Mouse (Mus musculus): ENCODE results near the gene Dnaja2. TPM values are rescaled to one million over a fixed set of nuclear protein-coding genes. Genes with fewer than 3 reads are reported as not detected.
A peak's percentile ranks its signal among the peaks of the same experiment; 100 is the strongest.

Dnaja2 gene
- polyA plus RNA-seq, 1 experiment from 2014 or later: 181 TPM

GRCm38 (mm10) chr8:85593324-85593723 is 38.2 kb upstream of the Dnaja2 start:
- Histone ChIP-seq H3K9ac (ENCODE audit: low read length) (no peak overlapping the region), H3K4me3 (ENCODE audit: low read length) (no peak overlapping the region), H3K4me1 (ENCODE audit: control insufficient read depth, insufficient read depth, low read length) (peaks cover 5% of the 10 kb centered on the region), H3K27ac (ENCODE audit: low read length) (no peak overlapping the region), H3K36me3 (ENCODE audit: control insufficient read depth, insufficient read depth) (no peaks in the 10 kb centered on the region), H3K27me3 (ENCODE audit: control insufficient read depth, insufficient read depth, low read length) (no peaks in the 10 kb centered on the region), H3K4me2 (ENCODE audit: low read depth, low read length) (no peak overlapping the region), H3K9me3 (replicated peaks; ENCODE audit: control insufficient read depth, low read length) (no peaks in the 10 kb centered on the region)
- no peak for ATAC-seq (replicated peaks; ENCODE audit: extremely low read depth, insufficient read depth, low FRiP score)
- 68% methylated on average over 3 of the region's 3 CpGs for WGBS

- WGBS: 63% methylated on average over 1 of the region's 1 CpGs
- no peak overlapping the region for H3K27ac ChIP-seq (ENCODE audit: low read length)
Observed at GRCm38 (mm10) chr8:85591532-85591931, 36.4 kb upstream of the Dnaja2 start.

DNA sequence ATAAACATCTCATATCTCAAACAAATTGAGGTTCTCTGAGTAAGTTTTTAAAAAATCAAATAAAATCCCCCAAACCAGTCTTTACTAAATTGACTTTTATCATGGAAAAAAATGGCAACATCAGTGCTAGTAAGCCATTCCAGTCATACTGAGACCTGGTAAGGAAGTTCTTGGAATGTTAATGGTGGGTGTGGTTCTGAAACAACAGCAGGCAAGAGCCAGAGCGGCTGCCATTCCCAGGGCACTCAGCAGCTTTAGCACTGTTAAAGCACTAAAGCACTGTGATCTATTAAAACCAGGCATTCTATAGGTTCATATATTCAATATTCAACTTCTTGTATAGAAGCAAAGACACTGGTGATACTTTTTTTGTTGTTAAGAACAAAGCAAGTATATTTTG is 35.1 kb upstream of the Dnaja2 start:
- no peak for ATAC-seq (replicated peaks; ENCODE audit: extremely low read depth, insufficient read depth, low FRiP score)
- H3K4me2 ChIP-seq (ENCODE audit: low read depth, low read length): no peak overlapping the region
- H3K9ac ChIP-seq (ENCODE audit: low read length): no peak overlapping the region
- H3K36me3 ChIP-seq (ENCODE audit: control insufficient read depth, insufficient read depth): no peaks in the 10 kb centered on the region
- H3K4me1 ChIP-seq (ENCODE audit: control insufficient read depth, insufficient read depth, low read length): peaks cover 3% of the 10 kb centered on the region
- 68% methylated on average over 1 of the region's 1 CpGs for whole genome bisulfite sequencing
- no peaks in the 10 kb centered on the region for H3K27me3 ChIP-seq (ENCODE audit: control insufficient read depth, insufficient read depth, low read length)
- H3K9me3 ChIP-seq (replicated peaks; ENCODE audit: control insufficient read depth, low read length): no peaks in the 10 kb centered on the region
- no peak overlapping the region for H3K27ac ChIP-seq (ENCODE audit: low read length)
- H3K4me3 ChIP-seq (ENCODE audit: low read length): no peak overlapping the region

More at GRCm38 (mm10) chr8:85591532-85591931, 36.4 kb upstream of the Dnaja2 start:
- H3K27me3 ChIP-seq (ENCODE audit: control insufficient read depth, insufficient read depth, low read length): no peaks in the 10 kb centered on the region
- no peak for ATAC-seq (replicated peaks; ENCODE audit: extremely low read depth, insufficient read depth, low FRiP score)
- no peak overlapping the region for H3K4me3 ChIP-seq (ENCODE audit: low read length)
- no peaks in the 10 kb centered on the region for H3K36me3 ChIP-seq (ENCODE audit: control insufficient read depth, insufficient read depth)
- peaks cover 5% of the 10 kb centered on the region for H3K4me1 ChIP-seq (ENCODE audit: control insufficient read depth, insufficient read depth, low read length)
- H3K4me2 ChIP-seq (ENCODE audit: low read depth, low read length): no peak overlapping the region
- H3K9ac ChIP-seq (ENCODE audit: low read length): no peak overlapping the region
- H3K9me3 ChIP-seq (replicated peaks; ENCODE audit: control insufficient read depth, low read length): no peaks in the 10 kb centered on the region

GRCm38 (mm10) chr8:85588596-85588995 is 33.5 kb upstream of the Dnaja2 start:
- Histone ChIP-seq H3K4me3 (ENCODE audit: low read length) (no peak overlapping the region), H3K9me3 (replicated peaks; ENCODE audit: control insufficient read depth, low read length) (no peaks in the 10 kb centered on the region), H3K27me3 (ENCODE audit: control insufficient read depth, insufficient read depth, low read length) (no peaks in the 10 kb centered on the region), H3K36me3 (ENCODE audit: control insufficient read depth, insufficient read depth) (no peaks in the 10 kb centered on the region), H3K4me1 (ENCODE audit: control insufficient read depth, insufficient read depth, low read length) (peaks cover 3% of the 10 kb centered on the region; the same call in 1 of the 2 replicates), H3K4me2 (ENCODE audit: low read depth, low read length) (peak overlapping the region; percentile 28), H3K9ac (ENCODE audit: low read length) (no peak overlapping the region), H3K27ac (ENCODE audit: low read length) (peak overlapping the region; percentile 74)
- peak; percentile 70 for ATAC-seq (replicated peaks; ENCODE audit: extremely low read depth, insufficient read depth, low FRiP score)
- 48% methylated on average over 2 of the region's 2 CpGs for WGBS

DNA sequence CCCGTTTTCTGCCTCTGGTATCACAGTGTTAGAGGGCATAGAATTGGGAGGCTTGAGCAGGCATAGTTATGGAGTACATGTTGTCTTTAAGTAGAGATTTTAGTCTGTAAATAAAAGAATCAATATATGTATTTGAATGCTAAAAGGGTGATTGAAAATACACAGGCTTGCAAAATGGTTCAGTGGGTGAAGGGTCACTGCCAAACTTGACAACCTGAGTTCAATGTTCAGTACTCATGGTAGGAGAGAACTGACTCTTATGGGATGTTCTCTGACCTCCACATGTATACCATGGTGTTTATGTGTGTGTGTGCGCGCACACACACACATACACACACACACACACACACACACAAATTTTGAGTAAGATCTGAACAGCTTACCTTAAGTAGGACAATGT is 22.5 kb upstream of the Dnaja2 start:
- Histone ChIP-seq H3K4me3 (ENCODE audit: low read length) (no peak overlapping the region), H3K9me3 (replicated peaks; ENCODE audit: control insufficient read depth, low read length) (no peaks in the 10 kb centered on the region), H3K36me3 (ENCODE audit: control insufficient read depth, insufficient read depth) (no peaks in the 10 kb centered on the region), H3K27me3 (ENCODE audit: control insufficient read depth, insufficient read depth, low read length) (no peaks in the 10 kb centered on the region), H3K4me1 (ENCODE audit: control insufficient read depth, insufficient read depth, low read length) (no peaks in the 10 kb centered on the region), H3K4me2 (ENCODE audit: low read depth, low read length) (no peak overlapping the region), H3K27ac (ENCODE audit: low read length) (no peak overlapping the region), H3K9ac (ENCODE audit: low read length) (no peak overlapping the region)
- ATAC-seq (replicated peaks; ENCODE audit: extremely low read depth, insufficient read depth, low FRiP score): no peak
- 93% methylated on average over 3 of the region's 3 CpGs for WGBS

- Histone ChIP-seq H3K9me3 (replicated peaks; ENCODE audit: control insufficient read depth, low read length) (no peaks in the 10 kb centered on the region), H3K36me3 (ENCODE audit: control insufficient read depth, insufficient read depth) (no peaks in the 10 kb centered on the region), H3K4me1 (ENCODE audit: control insufficient read depth, insufficient read depth, low read length) (no peaks in the 10 kb centered on the region), H3K4me2 (ENCODE audit: low read depth, low read length) (no peak overlapping the region), H3K27ac (ENCODE audit: low read length) (no peak overlapping the region), H3K4me3 (ENCODE audit: low read length) (no peak overlapping the region), H3K9ac (ENCODE audit: low read length) (no peak overlapping the region), H3K27me3 (ENCODE audit: control insufficient read depth, insufficient read depth, low read length) (no peaks in the 10 kb centered on the region)
- ATAC-seq (replicated peaks; ENCODE audit: extremely low read depth, insufficient read depth, low FRiP score): no peak
- WGBS: 70% methylated on average over 2 of the region's 2 CpGs
Observed at GRCm38 (mm10) chr8:85573972-85574496, 18.9 kb upstream of the Dnaja2 start.

DNA sequence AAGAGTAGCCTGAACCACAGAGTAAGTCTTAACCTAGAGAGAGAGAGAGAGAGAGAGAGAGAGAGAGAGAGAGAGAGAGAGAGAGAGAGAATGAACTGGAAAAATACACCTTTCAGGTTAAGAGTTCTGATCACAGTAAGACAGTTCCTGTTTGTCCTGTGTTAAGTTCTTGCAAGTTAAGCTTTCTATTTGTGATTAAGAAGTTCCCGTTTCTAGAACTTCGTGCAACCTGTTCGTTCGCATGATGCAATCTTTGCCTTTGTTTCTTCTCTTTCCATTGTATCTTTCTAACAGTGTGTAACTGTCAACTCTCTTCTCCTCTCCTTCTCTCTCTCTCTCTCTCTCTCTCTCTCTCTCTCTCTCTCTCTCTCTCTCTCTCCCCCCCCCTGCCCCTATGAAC is 15.3 kb upstream of the Dnaja2 start:
- no peak overlapping the region for H3K4me3 ChIP-seq (ENCODE audit: low read length)
- no peaks in the 10 kb centered on the region for H3K36me3 ChIP-seq (ENCODE audit: control insufficient read depth, insufficient read depth)
- ATAC-seq (replicated peaks; ENCODE audit: extremely low read depth, insufficient read depth, low FRiP score): no peak
- H3K27me3 ChIP-seq (ENCODE audit: control insufficient read depth, insufficient read depth, low read length): no peaks in the 10 kb centered on the region
- no peak overlapping the region for H3K9ac ChIP-seq (ENCODE audit: low read length)
- H3K4me1 ChIP-seq (ENCODE audit: control insufficient read depth, insufficient read depth, low read length): no peaks in the 10 kb centered on the region
- WGBS: 68% methylated on average over 4 of the region's 4 CpGs
- H3K27ac ChIP-seq (ENCODE audit: low read length): no peak overlapping the region
- no peaks in the 10 kb centered on the region for H3K9me3 ChIP-seq (replicated peaks; ENCODE audit: control insufficient read depth, low read length)
- no peak overlapping the region for H3K4me2 ChIP-seq (ENCODE audit: low read depth, low read length)

DNA sequence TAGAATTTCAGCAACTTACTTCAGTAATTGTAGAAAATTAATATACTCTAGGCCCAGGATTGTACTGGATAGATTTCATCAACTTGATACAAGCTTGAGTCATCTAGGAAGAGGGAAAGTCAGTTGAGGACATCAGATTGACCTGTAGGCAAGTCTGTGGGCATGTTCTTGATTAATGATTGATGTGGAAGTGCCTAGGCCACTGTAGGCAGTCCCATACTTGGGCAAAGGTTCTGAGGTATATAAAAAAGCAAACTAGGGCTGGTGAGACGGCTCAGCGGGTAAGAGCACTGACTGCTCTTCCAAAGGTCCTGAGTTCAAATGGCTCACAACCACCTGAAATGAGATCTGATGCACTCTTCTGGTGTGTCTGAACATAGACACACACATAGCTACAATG is 12.7 kb upstream of the Dnaja2 start:
- no peaks in the 10 kb centered on the region for H3K36me3 ChIP-seq (ENCODE audit: control insufficient read depth, insufficient read depth)
- no peaks in the 10 kb centered on the region for H3K4me1 ChIP-seq (ENCODE audit: control insufficient read depth, insufficient read depth, low read length)
- no peak overlapping the region for H3K9ac ChIP-seq (ENCODE audit: low read length)
- no peaks in the 10 kb centered on the region for H3K27me3 ChIP-seq (ENCODE audit: control insufficient read depth, insufficient read depth, low read length)
- no peak overlapping the region for H3K4me2 ChIP-seq (ENCODE audit: low read depth, low read length)
- no peak for ATAC-seq (replicated peaks; ENCODE audit: extremely low read depth, insufficient read depth, low FRiP score)
- H3K4me3 ChIP-seq (ENCODE audit: low read length): no peak overlapping the region
- 98% methylated on average over 2 of the region's 2 CpGs for WGBS
- no peaks in the 10 kb centered on the region for H3K9me3 ChIP-seq (replicated peaks; ENCODE audit: control insufficient read depth, low read length)
- no peak overlapping the region for H3K27ac ChIP-seq (ENCODE audit: low read length)

DNA sequence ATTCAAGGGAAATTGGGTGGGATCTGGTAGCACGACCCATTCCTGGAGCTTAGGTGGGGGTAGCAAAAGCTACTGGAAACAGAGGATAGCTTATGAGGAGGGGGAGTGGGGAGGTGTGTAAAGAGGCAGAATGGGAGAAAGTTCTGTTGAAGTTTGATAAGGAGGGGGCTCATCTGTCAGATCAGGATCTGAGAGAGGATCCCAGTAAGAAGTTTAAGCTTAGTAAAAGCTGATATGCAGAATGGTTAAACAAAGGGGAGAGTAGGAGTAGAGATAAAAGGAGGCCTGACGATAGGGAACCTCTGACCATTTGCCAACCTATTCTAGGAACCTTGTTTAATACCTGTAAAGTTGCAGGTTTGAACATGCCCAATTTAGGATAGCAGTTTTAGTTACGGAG is 10.0 kb upstream of the Dnaja2 start:
- Histone ChIP-seq H3K36me3 (ENCODE audit: control insufficient read depth, insufficient read depth) (no peaks in the 10 kb centered on the region), H3K9ac (ENCODE audit: low read length) (no peak overlapping the region), H3K4me3 (ENCODE audit: low read length) (no peak overlapping the region), H3K27ac (ENCODE audit: low read length) (no peak overlapping the region), H3K27me3 (ENCODE audit: control insufficient read depth, insufficient read depth, low read length) (no peaks in the 10 kb centered on the region), H3K4me2 (ENCODE audit: low read depth, low read length) (no peak overlapping the region), H3K4me1 (ENCODE audit: control insufficient read depth, insufficient read depth, low read length) (no peaks in the 10 kb centered on the region), H3K9me3 (replicated peaks; ENCODE audit: control insufficient read depth, low read length) (no peaks in the 10 kb centered on the region)
- 60% methylated on average over 3 of the region's 3 CpGs for WGBS
- no peak for ATAC-seq (replicated peaks; ENCODE audit: extremely low read depth, insufficient read depth, low FRiP score)
